Mouse (Mus musculus) mammary gland, adult 2 months (tissue): ENCODE measurements around the gene Hist1h2bl. TPM values are rescaled to one million over a fixed set of nuclear protein-coding genes. Genes with fewer than 3 reads are reported as not detected.

Experiments used
- polyA plus RNA-seq: library from polyadenylated mRNA; depleted of rRNA; stranded (reverse); fragments of >200 nt; gene quantifications from 2 replicates; pipeline ENCODE4 v1.2.3, GENCODE M21; 2012; ENCODE audit warnings: low replicate concordance; rRNA removed

Gene Hist1h2bl
- 1.7 and 11.3 TPM in 2 replicates for polyA plus RNA-seq

DNA sequence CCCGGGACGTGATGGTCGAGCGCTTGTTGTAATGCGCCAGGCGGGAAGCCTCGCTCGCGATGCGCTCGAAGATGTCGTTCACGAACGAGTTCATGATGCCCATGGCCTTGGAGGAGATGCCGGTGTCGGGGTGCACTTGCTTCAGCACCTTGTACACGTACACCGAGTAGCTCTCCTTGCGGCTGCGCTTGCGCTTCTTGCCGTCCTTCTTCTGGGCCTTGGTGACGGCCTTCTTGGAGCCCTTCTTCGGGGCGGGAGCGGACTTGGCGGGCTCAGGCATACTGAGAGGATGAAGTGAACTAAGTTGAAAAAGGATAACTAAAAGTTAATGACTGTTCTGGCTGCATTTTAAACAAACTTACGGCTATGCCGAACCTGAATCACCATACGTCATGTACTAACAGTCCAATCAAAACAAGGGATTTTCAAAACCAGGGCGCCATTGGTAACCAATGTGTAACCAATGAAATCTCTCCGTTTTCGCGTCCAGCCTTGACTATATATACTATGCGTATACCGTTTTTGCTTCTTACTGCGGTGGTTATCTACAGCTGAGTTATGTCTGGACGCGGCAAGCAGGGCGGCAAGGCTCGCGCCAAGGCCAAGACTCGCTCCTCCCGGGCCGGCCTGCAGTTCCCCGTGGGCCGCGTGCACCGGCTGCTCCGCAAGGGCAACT lies at the start of gene Hist1h2bl, which contains the start of gene Hist1h2ai:
TSS of gene Hist1h2bl (minus strand) at position 280 of the 676 bp plus-strand sequence.
TSS of gene Hist1h2ai (plus strand) at position 559 of the 676 bp plus-strand sequence.

DNA sequence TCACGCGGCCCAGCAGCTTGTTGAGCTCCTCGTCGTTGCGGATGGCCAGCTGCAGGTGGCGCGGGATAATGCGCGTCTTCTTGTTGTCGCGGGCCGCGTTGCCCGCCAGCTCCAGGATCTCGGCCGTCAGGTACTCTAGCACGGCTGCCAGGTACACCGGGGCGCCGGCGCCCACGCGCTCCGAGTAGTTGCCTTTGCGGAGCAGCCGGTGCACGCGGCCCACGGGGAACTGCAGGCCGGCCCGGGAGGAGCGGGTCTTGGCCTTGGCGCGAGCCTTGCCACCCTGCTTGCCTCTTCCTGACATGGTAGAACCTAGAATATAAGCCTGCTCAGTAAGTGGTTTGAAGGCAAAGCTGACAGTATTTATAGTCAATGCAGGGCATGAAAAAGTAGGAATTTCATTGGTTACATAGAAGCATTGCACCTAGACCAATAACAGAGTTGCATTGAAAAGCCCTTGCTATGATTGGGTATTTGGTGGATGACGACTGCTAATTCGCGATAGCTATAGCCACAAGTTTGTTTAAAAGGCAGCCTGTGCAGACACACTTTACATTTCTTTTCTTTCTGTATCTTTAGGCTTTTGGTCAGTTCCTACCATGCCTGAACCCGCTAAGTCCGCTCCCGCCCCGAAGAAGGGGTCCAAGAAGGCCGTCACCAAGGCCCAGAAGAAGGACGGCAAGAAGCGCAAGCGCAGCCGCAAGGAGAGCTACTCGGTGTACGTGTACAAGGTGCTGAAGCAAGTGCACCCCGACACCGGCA lies 37.8 kb upstream of the Hist1h2bl start, which contains the start of the genes Hist1h2ak and Hist1h2bn:
TSS of gene Hist1h2ak (minus strand) at position 304 of the 762 bp plus-strand sequence.
TSS of gene Hist1h2bn (plus strand) at position 600 of the 762 bp plus-strand sequence.

DNA sequence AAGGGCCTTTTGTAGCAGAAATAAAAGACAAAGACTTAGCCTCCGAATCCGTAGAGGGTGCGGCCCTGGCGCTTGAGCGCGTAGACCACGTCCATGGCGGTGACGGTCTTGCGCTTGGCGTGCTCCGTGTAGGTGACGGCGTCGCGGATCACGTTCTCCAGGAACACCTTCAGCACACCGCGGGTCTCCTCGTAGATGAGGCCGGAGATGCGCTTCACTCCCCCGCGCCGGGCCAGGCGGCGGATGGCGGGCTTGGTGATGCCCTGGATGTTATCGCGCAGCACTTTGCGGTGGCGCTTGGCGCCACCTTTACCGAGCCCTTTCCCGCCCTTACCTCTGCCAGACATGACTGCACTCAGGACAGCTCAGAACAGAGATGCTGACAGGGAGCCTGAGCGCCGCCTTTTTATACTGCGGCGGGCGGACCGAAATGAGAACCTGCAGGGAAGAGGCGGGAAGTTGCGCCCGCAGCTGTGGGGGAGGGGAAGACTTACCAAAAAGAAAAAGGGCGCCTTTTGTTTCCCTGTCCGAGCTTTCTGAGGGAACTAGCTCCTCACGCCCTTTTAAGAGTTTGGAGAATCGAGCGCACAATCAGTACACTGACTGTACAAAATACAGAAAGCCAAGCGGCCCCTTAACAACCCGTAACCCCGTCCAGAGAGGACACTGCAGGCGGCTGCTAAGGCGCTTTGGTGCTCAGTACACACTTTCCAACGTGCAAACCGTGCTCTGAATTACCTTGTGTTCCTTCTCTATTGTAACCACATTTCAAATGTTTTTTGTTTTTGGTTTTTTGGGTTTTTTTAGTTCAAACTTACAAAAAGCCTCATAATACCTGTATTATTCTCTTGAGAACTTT lies 34.4 kb upstream of the Hist1h2bl start, which contains the start of gene Hist1h4k:
TSS of gene Hist1h4k (minus strand) at position 347 of the 859 bp plus-strand sequence.

DNA sequence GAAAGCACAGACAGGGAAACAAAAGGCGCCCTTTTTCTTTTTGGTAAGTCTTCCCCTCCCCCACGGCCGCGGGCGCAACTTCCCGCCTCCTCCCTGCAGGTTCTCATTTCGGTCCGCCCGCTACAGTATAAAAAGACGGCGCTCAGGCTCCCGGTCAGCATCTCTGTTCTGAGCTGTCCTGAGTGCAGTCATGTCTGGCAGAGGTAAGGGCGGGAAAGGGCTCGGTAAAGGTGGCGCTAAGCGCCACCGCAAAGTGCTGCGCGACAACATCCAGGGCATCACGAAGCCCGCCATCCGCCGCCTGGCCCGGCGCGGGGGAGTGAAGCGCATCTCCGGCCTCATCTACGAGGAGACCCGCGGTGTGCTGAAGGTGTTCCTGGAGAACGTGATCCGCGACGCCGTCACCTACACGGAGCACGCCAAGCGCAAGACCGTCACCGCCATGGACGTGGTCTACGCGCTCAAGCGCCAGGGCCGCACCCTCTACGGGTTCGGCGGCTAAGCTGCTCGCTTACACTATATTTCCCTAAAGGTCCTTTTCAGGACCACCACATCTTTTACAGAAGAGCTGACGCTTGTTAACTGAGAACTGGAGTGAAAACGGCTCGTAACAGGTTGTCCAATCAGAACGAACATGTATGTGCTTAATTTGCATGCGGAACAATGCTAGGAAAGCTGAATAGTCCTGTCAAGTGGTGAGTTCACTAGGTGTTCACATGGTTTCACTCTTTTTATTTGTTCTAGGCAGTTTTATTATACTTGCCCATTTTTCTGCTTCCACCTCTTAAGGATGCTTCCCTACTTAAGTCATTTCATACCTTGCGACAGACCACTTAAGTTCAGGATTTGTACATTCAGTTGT lies 19.2 kb upstream of the Hist1h2bl start, which contains the start of gene Hist1h4j:
TSS of gene Hist1h4j (plus strand) at position 159 of the 862 bp plus-strand sequence.

DNA sequence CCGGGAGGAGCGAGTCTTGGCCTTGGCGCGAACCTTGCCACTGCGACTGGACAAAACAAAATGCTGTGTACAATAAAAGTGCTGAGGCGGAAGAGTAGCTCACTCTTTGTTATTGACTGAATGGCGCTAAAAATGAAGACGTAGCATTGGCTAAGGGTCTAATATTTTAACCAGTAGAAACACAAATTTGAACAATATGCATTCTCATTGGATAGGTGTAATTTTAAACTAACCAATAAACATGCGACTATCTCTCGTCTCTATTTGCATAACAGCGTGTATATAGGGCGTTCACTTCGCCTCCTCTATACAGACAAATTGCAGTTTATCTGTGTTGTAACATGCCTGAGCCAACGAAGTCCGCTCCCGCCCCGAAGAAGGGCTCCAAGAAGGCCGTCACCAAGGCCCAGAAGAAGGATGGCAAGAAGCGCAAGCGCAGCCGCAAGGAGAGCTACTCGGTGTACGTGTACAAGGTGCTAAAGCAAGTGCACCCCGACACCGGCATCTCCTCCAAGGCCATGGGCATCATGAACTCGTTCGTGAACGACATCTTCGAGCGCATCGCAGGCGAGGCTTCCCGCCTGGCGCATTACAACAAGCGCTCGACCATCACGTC lies 5.9 kb upstream of the Hist1h2bl start, which contains the start of gene Hist1h2bm:
TSS of gene Hist1h2bm (plus strand) at position 288 of the 616 bp plus-strand sequence.

GRCm38 (mm10) chr13:21717397-21718357 lies 1.7 kb upstream of the Hist1h2bl start, which contains the start of gene Hist1h3h:
Hist1h3h (plus strand) TSS chr13:21717659.

GRCm38 (mm10) chr13:21697811-21698210 lies 18.1 kb downstream of the Hist1h2bl start, which contains the start of gene Olfr1359:
Olfr1359 (plus strand) TSS chr13:21698111.

GRCm38 (mm10) chr13:21677305-21677704 lies 38.6 kb downstream of the Hist1h2bl start, which contains the start of gene Olfr1360:
Olfr1360 (minus strand) TSS chr13:21677405.

Other genes starting within 250 kb of the Hist1h2bl start
- 0.78 and 0.93 TPM in 2 replicates for gene Nkapl, start 247.6 kb downstream of the Hist1h2bl start, polyA plus RNA-seq
- gene Zkscan4, start 237.2 kb downstream of the Hist1h2bl start, polyA plus RNA-seq, result 0.83 and 0.84 TPM in 2 replicates
- gene Gm10065, start 236.7 kb downstream of the Hist1h2bl start, polyA plus RNA-seq, result not detected in 2 replicates
- gene AK157302, start 220.9 kb downstream of the Hist1h2bl start, polyA plus RNA-seq, result 0.10 and 0.29 TPM in 2 replicates
- gene Gm11273, start 214.7 kb downstream of the Hist1h2bl start, polyA plus RNA-seq, result 7.7 and 27.9 TPM in 2 replicates
- gene Zkscan8, start 185.0 kb downstream of the Hist1h2bl start, polyA plus RNA-seq, result 2.2 and 7.0 TPM in 2 replicates
- gene Olfr1366, start 173.3 kb downstream of the Hist1h2bl start, polyA plus RNA-seq, result not detected in 2 replicates
- not detected in 2 replicates for gene Olfr1535, start 156.2 kb downstream of the Hist1h2bl start, polyA plus RNA-seq
- not detected in 2 replicates for gene Olfr1364, start 134.4 kb downstream of the Hist1h2bl start, polyA plus RNA-seq
- 0.03 and 0.04 TPM in 2 replicates for gene Olfr1362, start 102.1 kb downstream of the Hist1h2bl start, polyA plus RNA-seq
- 0.03 TPM in 1 of 2 replicates, not detected in the other for gene Olfr11, start 73.6 kb downstream of the Hist1h2bl start, polyA plus RNA-seq
- gene Olfr1361, start 52.8 kb downstream of the Hist1h2bl start, polyA plus RNA-seq, result not detected in 2 replicates
- gene Olfr1360, start 38.7 kb downstream of the Hist1h2bl start, polyA plus RNA-seq, result not detected in 2 replicates
- gene Olfr1359, start 18.0 kb downstream of the Hist1h2bl start, polyA plus RNA-seq, result not detected in 2 replicates
- gene Hist1h2ai, start 279 bp upstream of the Hist1h2bl start, polyA plus RNA-seq, result 2.7 and 18.5 TPM in 2 replicates
- gene Hist1h3h, start 1.5 kb upstream of the Hist1h2bl start, polyA plus RNA-seq, result 6.1 and 31.9 TPM in 2 replicates
- 1.3 and 2.3 TPM in 2 replicates for gene Hist1h2bm, start 5.9 kb upstream of the Hist1h2bl start, polyA plus RNA-seq
- 1.0 and 2.4 TPM in 2 replicates for gene Hist1h4j, start 18.9 kb upstream of the Hist1h2bl start, polyA plus RNA-seq
- 2.8 and 15.5 TPM in 2 replicates for gene Hist1h4k, start 34.4 kb upstream of the Hist1h2bl start, polyA plus RNA-seq
- 3.4 and 19.7 TPM in 2 replicates for gene Hist1h2ak, start 37.7 kb upstream of the Hist1h2bl start, polyA plus RNA-seq
- 2.6 and 14.3 TPM in 2 replicates for gene Hist1h2bn, start 38.0 kb upstream of the Hist1h2bl start, polyA plus RNA-seq
- gene Hist1h1b, start 64.5 kb upstream of the Hist1h2bl start, polyA plus RNA-seq, result 0.23 and 0.54 TPM in 2 replicates
- gene Hist1h3i, start 67.2 kb upstream of the Hist1h2bl start, polyA plus RNA-seq, result 9.6 and 20.0 TPM in 2 replicates
- gene Hist1h2an, start 71.1 kb upstream of the Hist1h2bl start, polyA plus RNA-seq, result 1.3 and 17.7 TPM in 2 replicates
- gene Hist1h2bp, start 71.3 kb upstream of the Hist1h2bl start, polyA plus RNA-seq, result 1.1 and 1.5 TPM in 2 replicates
- gene Hist1h2bq, start 94.1 kb upstream of the Hist1h2bl start, polyA plus RNA-seq, result 22.4 and 30.9 TPM in 2 replicates
- not detected in 2 replicates for gene Hist1h2ao, start 94.3 kb upstream of the Hist1h2bl start, polyA plus RNA-seq
- gene Hist1h4m, start 95.6 kb upstream of the Hist1h2bl start, polyA plus RNA-seq, result not detected in 2 replicates
- gene Hist1h4n, start 116.1 kb upstream of the Hist1h2bl start, polyA plus RNA-seq, result 4.9 and 22.8 TPM in 2 replicates
- 38.2 and 359 TPM in 2 replicates for gene Hist1h2ap, start 117.4 kb upstream of the Hist1h2bl start, polyA plus RNA-seq
- gene Hist1h2br, start 117.6 kb upstream of the Hist1h2bl start, polyA plus RNA-seq, result 19.9 and 27.5 TPM in 2 replicates
- gene Zfp184, start 229.0 kb upstream of the Hist1h2bl start, polyA plus RNA-seq, result 0.29 and 0.80 TPM in 2 replicates